Mouse (Mus musculus) neural tube, embryonic 12.5 days (tissue): ENCODE results near the gene Tle3. TPM values are rescaled to one million over a fixed set of nuclear protein-coding genes. Genes with fewer than 3 reads are reported as not detected.

ENCODE experiments used
- ATAC-seq: fragments of 200-750 bp; cut with Nextera tagmentation; 2 replicates; pipeline ENCODE4 v1.8.0; 2017; ENCODE audit warnings: low read depth, mild to moderate bottlenecking, moderate TSS enrichment, moderate library complexity; ENCODE audit not compliant: low FRiP score
- H3K27ac ChIP-seq: fragments of 300-500 bp; sonication (generic); 2 replicates; pipeline ENCODE4 v1.5.1; 2016
- H3K27me3 ChIP-seq: fragments of 300-500 bp; sonication (generic); replicated peaks from 2 replicates; pipeline ENCODE4 v1.6.1; 2016; ENCODE audit warnings: mild to moderate bottlenecking
- H3K36me3 ChIP-seq: fragments of 300-500 bp; sonication (generic); 2 replicates; pipeline ENCODE4 v1.6.1; 2016; ENCODE audit warnings: mild to moderate bottlenecking
- H3K4me1 ChIP-seq: fragments of 300-500 bp; sonication (generic); 2 replicates; pipeline ENCODE4 v1.6.1; 2016
- H3K4me2 ChIP-seq: fragments of 300-500 bp; sonication (generic); replicated peaks from 2 replicates; pipeline ENCODE4 v1.6.1; 2016; ENCODE audit warnings: mild to moderate bottlenecking
- H3K4me3 ChIP-seq: fragments of 300-500 bp; sonication (generic); 2 replicates; pipeline ENCODE4 v1.5.1; 2016
- H3K9ac ChIP-seq: fragments of 300-500 bp; sonication (generic); 2 replicates; pipeline ENCODE4 v1.6.1; 2016; ENCODE audit warnings: mild to moderate bottlenecking
- H3K9me3 ChIP-seq: fragments of 300-500 bp; sonication (generic); 2 replicates; pipeline ENCODE4 v1.6.1; 2016; ENCODE audit warnings: mild to moderate bottlenecking
- WGBS: fragments of 180-500 bp; shearing (Covaris S2); methylation state at CpG from one replicate; pipeline ENCODE4 v1.1.7; 2016; 5-methylcytosine and 5-hydroxymethylcytosine counted together
- polyA plus RNA-seq: library from polyadenylated mRNA; unstranded; fragments of >200 nt; fragmentation: Nextera tagmentation; extraction: Ambion mirVana; gene quantifications from 2 replicates; pipeline ENCODE4 v1.2.1, GENCODE M21; 2016

Tle3 gene
- 55.5 and 58.7 TPM in 2 replicates for polyA plus RNA-seq

DNA sequence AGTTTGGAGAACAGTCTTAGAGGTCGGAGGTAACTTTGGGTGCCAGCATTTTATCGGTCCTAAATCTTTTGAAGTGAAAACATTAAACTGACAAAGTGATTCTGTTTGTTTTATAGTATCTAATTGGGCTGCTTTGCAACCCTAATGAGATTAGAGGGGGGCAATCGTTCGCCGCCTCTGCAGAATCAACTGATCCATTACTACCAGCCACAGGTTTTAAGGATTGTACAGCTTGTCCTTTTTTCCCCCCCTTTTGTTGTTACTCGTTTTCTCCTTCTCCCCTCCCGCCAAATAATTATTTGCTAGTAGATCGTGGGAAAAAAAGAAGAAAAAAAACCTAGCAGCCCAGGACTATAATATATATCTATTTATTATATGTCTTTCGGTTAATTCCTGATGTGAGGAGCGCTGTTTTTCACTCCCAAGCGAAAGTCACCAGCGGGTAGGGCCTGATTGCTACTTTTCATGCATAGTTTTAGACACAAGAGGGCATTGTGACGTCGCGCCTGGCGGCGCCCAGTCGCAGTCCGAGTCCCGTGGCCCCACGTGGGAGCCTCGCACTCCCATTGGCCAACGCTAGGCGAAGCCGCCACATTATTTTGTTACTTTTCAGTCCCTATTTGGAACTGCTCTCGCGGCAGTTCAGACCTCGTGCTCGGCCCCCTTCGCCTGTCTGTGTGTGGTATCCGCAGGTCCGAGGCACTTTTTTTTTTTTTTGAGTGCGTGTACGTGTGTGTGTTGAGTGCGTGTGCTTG, at the start of gene Tle3:
Tle3 (plus strand) TSS at position 612 of the 755 bp plus-strand sequence.
- Histone ChIP-seq H3K4me3 (peak within 1 kb of the TSS; percentile 89), H3K27ac (peak within 1 kb of the TSS; percentile 91), H3K36me3 (peaks cover 9% of the 10 kb centered on the region; the same call in 1 of the 2 replicates), H3K4me1 (peaks cover 58% of the 10 kb centered on the region), H3K9ac (peak within 1 kb of the TSS; percentile 98), H3K9me3 (no peaks in the 10 kb centered on the region), H3K27me3 (no peaks in the 10 kb centered on the region), H3K4me2 (peak within 1 kb of the TSS; percentile 93)
- ATAC-seq, result peak; percentile 64
- under 1% methylated on average over 35 of the region's 35 CpGs for WGBS

- no peaks in the 10 kb centered on the region for H3K36me3 ChIP-seq
- no peak overlapping the region for H3K4me3 ChIP-seq
- H3K27me3 ChIP-seq, result peaks cover 11% of the 10 kb centered on the region
- no peak overlapping the region for H3K27ac ChIP-seq
- ATAC-seq, result no peak
- no peaks in the 10 kb centered on the region for H3K9me3 ChIP-seq
- 85% methylated on average over 5 of the region's 5 CpGs for WGBS
- no peak overlapping the region for H3K9ac ChIP-seq
- no peak overlapping the region for H3K4me2 ChIP-seq
- H3K4me1 ChIP-seq, result peaks cover 45% of the 10 kb centered on the region
Observed at GRCm38 (mm10) chr9:61323221-61323620, 48.9 kb upstream of the Tle3 start.

DNA sequence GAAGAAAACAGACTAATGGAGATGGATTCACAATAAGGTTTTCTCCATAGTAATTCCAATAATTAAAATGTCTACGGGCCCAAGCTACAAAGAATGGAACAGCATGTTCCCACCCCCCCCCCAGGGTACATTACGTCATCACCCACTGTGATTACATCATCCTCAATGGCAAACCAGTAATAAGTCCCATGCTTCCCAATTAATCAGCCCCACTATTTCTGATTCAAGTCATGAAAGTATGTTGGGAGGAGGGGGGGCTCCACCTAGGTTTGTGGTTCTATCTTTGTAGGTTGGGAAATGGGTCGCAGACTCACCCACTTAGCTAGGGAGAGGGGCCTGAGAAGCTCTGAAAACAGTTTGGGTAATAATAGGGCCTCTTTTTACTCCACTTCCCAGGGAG, 48.3 kb upstream of the Tle3 start:
- WGBS, result 32% methylated on average over 3 of the region's 3 CpGs
- Histone ChIP-seq H3K4me1 (peaks cover 45% of the 10 kb centered on the region), H3K27me3 (peaks cover 14% of the 10 kb centered on the region), H3K27ac (no peak overlapping the region), H3K9ac (no peak overlapping the region), H3K4me3 (no peak overlapping the region), H3K4me2 (no peak overlapping the region), H3K36me3 (no peaks in the 10 kb centered on the region), H3K9me3 (no peaks in the 10 kb centered on the region)
- ATAC-seq, result no peak

GRCm38 (mm10) chr9:61324354-61324753, 47.8 kb upstream of the Tle3 start:
- H3K9ac ChIP-seq, result no peak overlapping the region
- H3K4me2 ChIP-seq, result peak overlapping the region; percentile 26
- H3K4me1 ChIP-seq, result peaks cover 45% of the 10 kb centered on the region
- no peaks in the 10 kb centered on the region for H3K36me3 ChIP-seq
- H3K9me3 ChIP-seq, result no peaks in the 10 kb centered on the region
- no peak overlapping the region for H3K4me3 ChIP-seq
- ATAC-seq, result peak; percentile 59; the same call in 1 of the 2 replicates
- peaks cover 14% of the 10 kb centered on the region for H3K27me3 ChIP-seq
- 5% methylated on average over 12 of the region's 12 CpGs for WGBS
- no peak overlapping the region for H3K27ac ChIP-seq

DNA sequence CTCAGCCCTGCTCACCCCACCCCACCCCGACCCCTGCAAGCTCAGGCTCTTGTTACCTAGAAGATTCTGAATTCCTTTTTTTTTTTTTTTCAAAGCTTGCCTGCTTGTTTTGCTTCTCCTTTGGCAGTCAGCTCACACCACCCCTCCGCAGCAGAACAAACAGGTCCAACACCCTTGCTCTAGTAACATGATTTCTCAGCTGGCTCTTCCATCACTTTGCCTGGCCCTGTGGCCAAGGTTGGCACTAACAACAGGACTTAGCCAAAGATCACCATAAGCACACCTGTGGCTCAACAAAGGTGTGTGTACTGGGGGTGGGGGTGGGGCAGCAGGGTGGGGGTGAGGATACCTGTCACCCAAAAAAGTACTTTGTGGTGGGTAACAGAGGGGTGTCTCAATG, 47.2 kb upstream of the Tle3 start:
- no peak overlapping the region for H3K9ac ChIP-seq
- no peak for ATAC-seq
- no peaks in the 10 kb centered on the region for H3K9me3 ChIP-seq
- no peak overlapping the region for H3K4me2 ChIP-seq
- H3K4me3 ChIP-seq, result no peak overlapping the region
- no peaks in the 10 kb centered on the region for H3K36me3 ChIP-seq
- peaks cover 14% of the 10 kb centered on the region for H3K27me3 ChIP-seq
- 36% methylated on average over 2 of the region's 2 CpGs for WGBS
- peaks cover 43% of the 10 kb centered on the region for H3K4me1 ChIP-seq
- no peak overlapping the region for H3K27ac ChIP-seq

- WGBS, result 38% methylated on average over 7 of the region's 7 CpGs
Observed at GRCm38 (mm10) chr9:61325931-61326351, 46.2 kb upstream of the Tle3 start.

GRCm38 (mm10) chr9:61326922-61327321, 45.2 kb upstream of the Tle3 start:
- WGBS, result 54% methylated on average over 8 of the region's 8 CpGs

More at GRCm38 (mm10) chr9:61325931-61326351, 46.2 kb upstream of the Tle3 start:
- H3K36me3 ChIP-seq, result no peaks in the 10 kb centered on the region
- 0 out of 2 replicates have a peak, but pooled peaks have one; percentile 13 for ATAC-seq
- H3K4me3 ChIP-seq, result no peak overlapping the region
- H3K4me2 ChIP-seq, result no peak overlapping the region
- no peak overlapping the region for H3K9ac ChIP-seq
- peaks cover 14% of the 10 kb centered on the region for H3K27me3 ChIP-seq
- H3K9me3 ChIP-seq, result no peaks in the 10 kb centered on the region
- no peak overlapping the region for H3K27ac ChIP-seq
- peaks cover 43% of the 10 kb centered on the region for H3K4me1 ChIP-seq

GRCm38 (mm10) chr9:61328173-61328572, 44.0 kb upstream of the Tle3 start:
- Histone ChIP-seq H3K27me3 (peaks cover 4% of the 10 kb centered on the region; the same call in 1 of the 2 replicates), H3K4me2 (no peak overlapping the region), H3K27ac (no peak overlapping the region), H3K9me3 (no peaks in the 10 kb centered on the region), H3K4me1 (peaks cover 35% of the 10 kb centered on the region), H3K4me3 (no peak overlapping the region), H3K36me3 (no peaks in the 10 kb centered on the region), H3K9ac (no peak overlapping the region)
- 69% methylated on average over 5 of the region's 5 CpGs for WGBS
- no peak for ATAC-seq

More at GRCm38 (mm10) chr9:61326922-61327321, 45.2 kb upstream of the Tle3 start:
- ATAC-seq, result no peak
- Histone ChIP-seq H3K27me3 (peaks cover 10% of the 10 kb centered on the region), H3K4me3 (no peak overlapping the region), H3K4me2 (no peak overlapping the region), H3K36me3 (no peaks in the 10 kb centered on the region), H3K4me1 (peaks cover 43% of the 10 kb centered on the region), H3K9ac (no peak overlapping the region), H3K9me3 (no peaks in the 10 kb centered on the region), H3K27ac (no peak overlapping the region)

- Histone ChIP-seq H3K27me3 (peaks cover 9% of the 10 kb centered on the region), H3K9me3 (no peaks in the 10 kb centered on the region), H3K27ac (no peak overlapping the region), H3K4me2 (no peak overlapping the region), H3K4me3 (no peak overlapping the region), H3K36me3 (no peaks in the 10 kb centered on the region), H3K9ac (no peak overlapping the region), H3K4me1 (peaks cover 18% of the 10 kb centered on the region)
- no peak for ATAC-seq
- 88% methylated on average over 9 of the region's 9 CpGs for WGBS
Observed at GRCm38 (mm10) chr9:61330747-61331146, 41.4 kb upstream of the Tle3 start.

GRCm38 (mm10) chr9:61332226-61332936, 39.8 kb upstream of the Tle3 start:
- H3K9ac ChIP-seq, result no peak overlapping the region
- ATAC-seq, result no peak
- WGBS, result 86% methylated on average over 7 of the region's 7 CpGs
- H3K36me3 ChIP-seq, result no peaks in the 10 kb centered on the region
- H3K4me3 ChIP-seq, result no peak overlapping the region
- H3K27ac ChIP-seq, result no peak overlapping the region
- H3K27me3 ChIP-seq, result peaks cover 9% of the 10 kb centered on the region
- H3K9me3 ChIP-seq, result no peaks in the 10 kb centered on the region
- peaks cover 15% of the 10 kb centered on the region for H3K4me1 ChIP-seq
- no peak overlapping the region for H3K4me2 ChIP-seq

- peaks cover 34% of the 10 kb centered on the region for H3K27me3 ChIP-seq
- no peak overlapping the region for H3K9ac ChIP-seq
- H3K36me3 ChIP-seq, result no peaks in the 10 kb centered on the region
- H3K4me1 ChIP-seq, result peaks cover 26% of the 10 kb centered on the region
- H3K4me3 ChIP-seq, result no peak overlapping the region
- no peaks in the 10 kb centered on the region for H3K9me3 ChIP-seq
- no peak overlapping the region for H3K4me2 ChIP-seq
- no peak for ATAC-seq
- no peak overlapping the region for H3K27ac ChIP-seq
Observed at GRCm38 (mm10) chr9:61336179-61336578, 36.0 kb upstream of the Tle3 start.
